Mouse (Mus musculus) right cerebral cortex, postnatal 4 days (tissue): ENCODE results near the gene Gps2.
"Not testable (repeated sequence)": the region's sequence is repeated elsewhere in the genome, so short reads cannot be mapped to it uniquely, and the experiment has no call there.

Experiments
- DNase-seq: peaks from one replicate; pipeline ENCODE4 v3.0.0-alpha.2; 2022

The Gps2 gene

GRCm38 (mm10) chr11:69891482-69891881 lies 22.2 kb upstream of the Gps2 start:
- peak; percentile 51 for DNase-seq

- DNase-seq: no peak
Measured at GRCm38 (mm10) chr11:69894671-69895070, 19.0 kb upstream of the Gps2 start.

- no peak for DNase-seq
Measured at GRCm38 (mm10) chr11:69895291-69895690, 18.4 kb upstream of the Gps2 start, which contains the start of gene Acap1. Gene Acap1, minus strand, starts transcription at chr11:69895539.

- no peak for DNase-seq
Measured at GRCm38 (mm10) chr11:69899870-69900269, 13.8 kb upstream of the Gps2 start.

- DNase-seq: peak; percentile 77
Measured at GRCm38 (mm10) chr11:69900471-69901405, 12.9 kb upstream of the Gps2 start, which contains the start of the genes 2810408A11Rik and Neurl4. Gene 2810408A11Rik, minus strand, starts transcription at chr11:69900987. Gene Neurl4, plus strand, starts transcription at chr11:69901072.

- DNase-seq: peak; percentile 87
Measured at GRCm38 (mm10) chr11:69901406-69901846, 12.3 kb upstream of the Gps2 start.

- DNase-seq: no peak
Measured at GRCm38 (mm10) chr11:69901993-69902392, 11.7 kb upstream of the Gps2 start.

- no peak for DNase-seq
Measured at GRCm38 (mm10) chr11:69902972-69903371, 10.7 kb upstream of the Gps2 start.

- no peak for DNase-seq
Measured at GRCm38 (mm10) chr11:69904311-69904710, 9.4 kb upstream of the Gps2 start.

- DNase-seq: no peak
Measured at GRCm38 (mm10) chr11:69908645-69909044, 5.0 kb upstream of the Gps2 start.

- DNase-seq: no peak
Measured at GRCm38 (mm10) chr11:69909174-69909573, 4.5 kb upstream of the Gps2 start.

- no peak for DNase-seq
Measured at GRCm38 (mm10) chr11:69910177-69910576, 3.5 kb upstream of the Gps2 start.

GRCm38 (mm10) chr11:69910781-69911560 lies 2.7 kb upstream of the Gps2 start:
- DNase-seq: no peak

- DNase-seq: no peak
Measured at GRCm38 (mm10) chr11:69911701-69912100, 2.0 kb upstream of the Gps2 start.

GRCm38 (mm10) chr11:69912716-69913530 lies 765 bp upstream of the Gps2 start:
- no peak for DNase-seq

GRCm38 (mm10) chr11:69914372-69914764 lies 680 bp downstream of the Gps2 start:
- DNase-seq: no peak

GRCm38 (mm10) chr11:69914917-69915430 lies 1.3 kb downstream of the Gps2 start:
- DNase-seq: no peak

GRCm38 (mm10) chr11:69915667-69916627 lies 2.3 kb downstream of the Gps2 start:
- no peak for DNase-seq

GRCm38 (mm10) chr11:69916652-69917378 lies 3.1 kb downstream of the Gps2 start:
- DNase-seq: not testable (repeated sequence)

- no peak for DNase-seq
Measured at GRCm38 (mm10) chr11:69917379-69917948, 3.8 kb downstream of the Gps2 start.
